Mouse (Mus musculus) kidney, embryonic 16.5 days (tissue): Measurements from ENCODE around the gene Pamr1. TPM values are rescaled to one million over a fixed set of nuclear protein-coding genes. Genes with fewer than 3 reads are reported as not detected.
A peak's percentile ranks its signal among the peaks of the same experiment; 100 is the strongest.

Experiments
- ATAC-seq: fragments of 200-750 bp; cut with Nextera tagmentation; 2 replicates; pipeline ENCODE4 v1.8.0; 2017; ENCODE audit warnings: moderate TSS enrichment; ENCODE audit not compliant: low FRiP score, low TSS enrichment
- H3K27ac ChIP-seq: fragments of 300-500 bp; sonication (generic); 2 replicates; pipeline ENCODE4 v1.5.1; 2014; ENCODE audit warnings: low read length
- H3K27me3 ChIP-seq: fragments of 300-500 bp; sonication (generic); 2 replicates; pipeline ENCODE4 v1.6.1; 2014; ENCODE audit warnings: low read length, control low read depth, mixed read lengths; ENCODE audit not compliant: insufficient read depth
- H3K36me3 ChIP-seq: fragments of 300-500 bp; sonication (generic); 2 replicates; pipeline ENCODE4 v1.6.1; 2014; ENCODE audit warnings: low read length, control low read depth, mixed read lengths; ENCODE audit not compliant: insufficient read depth
- H3K4me1 ChIP-seq: fragments of 300-500 bp; sonication (generic); 2 replicates; pipeline ENCODE4 v1.6.1; 2014; ENCODE audit warnings: low read length, control low read depth, mixed read lengths; ENCODE audit not compliant: insufficient read depth
- H3K4me2 ChIP-seq: fragments of 300-500 bp; sonication (generic); replicated peaks from 2 replicates; pipeline ENCODE4 v1.6.1; 2014; ENCODE audit warnings: low read depth, low read length
- H3K4me3 ChIP-seq: fragments of 300-500 bp; sonication (generic); 2 replicates; pipeline ENCODE4 v1.5.1; 2014; ENCODE audit warnings: mild to moderate bottlenecking, low read length
- H3K9ac ChIP-seq: fragments of 300-500 bp; sonication (generic); replicated peaks from 2 replicates; pipeline ENCODE4 v1.6.1; 2014; ENCODE audit warnings: low read length
- H3K9me3 ChIP-seq: fragments of 300-500 bp; sonication (generic); 2 replicates; pipeline ENCODE4 v1.6.1; 2016; ENCODE audit warnings: low read length, control low read depth
- WGBS: fragments of 180-500 bp; shearing (Covaris S2); extraction: QIAGEN DNeasy Blood & Tissue Kit; methylation state at CpG from one replicate; pipeline ENCODE4 v1.1.7; 2014; 5-methylcytosine and 5-hydroxymethylcytosine counted together
- polyA plus RNA-seq: library from polyadenylated mRNA; unstranded; fragments of >200 nt; fragmentation: Nextera tagmentation; extraction: Ambion mirVana; gene quantifications from 2 replicates; pipeline ENCODE4 v1.2.1, GENCODE M21; 2015

Pamr1 gene
- polyA plus RNA-seq, 1 experiment from 2014 or later, result 34.1 TPM

DNA sequence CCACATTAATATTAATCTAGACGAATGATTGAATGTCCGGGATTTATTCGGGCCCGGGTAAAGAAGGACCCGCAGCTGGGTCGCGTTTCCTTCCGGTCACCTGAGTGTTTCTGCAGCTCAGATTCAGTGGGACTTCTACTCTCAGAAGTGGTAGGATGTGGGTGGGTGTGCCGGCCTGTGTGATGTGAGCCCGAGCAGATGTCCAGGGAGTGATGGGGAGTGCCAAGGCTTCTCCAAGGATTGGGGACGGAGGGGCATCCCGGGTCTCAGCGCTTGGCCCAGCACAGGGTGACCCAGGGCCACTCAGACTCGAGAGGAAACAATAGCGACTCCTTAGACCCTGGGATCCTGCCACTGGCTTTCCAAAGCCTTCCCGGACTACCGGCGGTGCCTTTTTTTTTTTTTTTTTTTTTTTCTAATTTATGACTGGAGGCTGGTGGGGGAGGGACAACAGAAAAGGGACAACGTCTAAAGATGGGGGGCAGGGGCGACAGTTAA, 108.4 kb downstream of the Pamr1 start, which contains the start of gene Slc1a2:
Gene Slc1a2, plus strand, starts transcription at position 497 of the 498 bp plus-strand sequence.
- H3K9me3 ChIP-seq, result no peaks in the 10 kb centered on the region
- WGBS, result under 1% methylated on average over 19 of the region's 20 CpGs
- H3K27me3 ChIP-seq, result peaks cover 32% of the 10 kb centered on the region
- ATAC-seq, result peak; percentile 61; the same call in 1 of the 2 replicates
- no peak within 1 kb of the TSS for H3K27ac ChIP-seq
- H3K4me3 ChIP-seq, result peak within 1 kb of the TSS; percentile 72
- H3K36me3 ChIP-seq, result no peaks in the 10 kb centered on the region
- peak within 1 kb of the TSS; percentile 59 for H3K9ac ChIP-seq
- H3K4me1 ChIP-seq, result peaks cover 18% of the 10 kb centered on the region; the same call in 1 of the 2 replicates
- H3K4me2 ChIP-seq, result peak within 1 kb of the TSS; percentile 99

DNA sequence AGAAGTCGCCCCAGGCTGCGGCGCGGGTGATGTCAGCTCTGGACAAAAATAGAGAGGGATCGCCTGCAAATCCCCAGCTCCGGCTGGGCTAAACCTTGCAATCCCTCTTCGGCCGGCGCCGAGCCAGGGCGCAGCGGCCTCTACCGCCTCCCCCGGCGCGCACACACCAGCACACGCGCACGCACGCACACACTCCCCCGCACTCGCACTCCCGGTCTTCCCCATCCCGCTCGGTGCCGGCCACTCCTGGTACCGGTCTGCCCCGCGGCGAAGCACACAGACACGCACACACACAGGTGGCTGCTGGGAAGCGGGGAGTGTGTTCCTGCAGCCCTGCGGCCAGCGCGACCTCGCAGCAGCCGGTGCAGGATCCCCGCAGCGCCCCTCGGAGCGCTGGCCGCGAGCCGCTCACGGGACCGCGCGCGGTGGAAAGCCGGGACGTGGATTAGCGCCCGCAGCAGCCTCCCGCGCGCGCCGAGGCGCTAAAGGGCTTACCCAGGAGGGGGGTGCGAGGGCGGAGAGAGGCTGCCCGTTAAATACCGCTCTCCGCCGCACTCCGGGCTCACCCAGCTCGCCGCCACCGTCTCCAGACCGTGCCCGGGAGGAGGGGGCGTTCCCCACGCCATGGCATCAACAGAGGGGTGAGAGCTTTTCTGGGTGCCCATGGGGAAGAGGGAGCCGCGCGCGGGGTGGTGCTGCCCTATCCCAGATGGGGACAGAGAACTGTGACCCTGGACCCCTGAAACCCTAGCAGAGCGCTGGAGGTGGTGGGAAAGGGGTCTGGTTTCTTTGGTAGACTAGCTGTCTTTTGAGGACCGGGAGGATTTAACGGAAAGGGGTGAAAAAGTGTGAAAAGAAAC, 109.1 kb downstream of the Pamr1 start:
- Histone ChIP-seq H3K4me1 (peaks cover 22% of the 10 kb centered on the region; the same call in 1 of the 2 replicates), H3K9ac (peak overlapping the region; percentile 59), H3K4me2 (peak overlapping the region; percentile 99), H3K4me3 (peak overlapping the region; percentile 72), H3K9me3 (no peaks in the 10 kb centered on the region), H3K36me3 (no peaks in the 10 kb centered on the region), H3K27me3 (peaks cover 32% of the 10 kb centered on the region), H3K27ac (no peak overlapping the region)
- under 1% methylated on average over 72 of the region's 80 CpGs for WGBS
- peak; percentile 81 for ATAC-seq

DNA sequence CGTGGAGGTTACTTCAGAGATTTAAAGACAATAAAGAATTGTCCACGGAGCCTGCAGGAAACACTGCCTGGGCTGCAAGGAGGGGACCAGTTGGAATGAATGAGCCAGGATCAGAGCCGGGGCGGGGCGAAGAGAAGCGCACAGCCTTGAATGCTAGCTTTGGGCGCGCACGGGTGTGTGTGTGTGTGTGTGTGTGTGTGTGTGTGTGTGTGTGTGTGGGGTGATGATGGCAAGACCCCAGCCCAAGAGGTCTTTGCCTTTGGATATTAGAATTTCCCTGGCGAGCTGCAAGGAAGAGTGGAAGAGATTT, 109.7 kb downstream of the Pamr1 start:
- no peak overlapping the region for H3K9ac ChIP-seq
- H3K4me2 ChIP-seq, result peak overlapping the region; percentile 99
- no peaks in the 10 kb centered on the region for H3K36me3 ChIP-seq
- H3K9me3 ChIP-seq, result no peaks in the 10 kb centered on the region
- WGBS, result 0% methylated on average over 10 of the region's 10 CpGs
- ATAC-seq, result 0 out of 2 replicates have a peak, but pooled peaks have one; percentile 42
- H3K27me3 ChIP-seq, result peaks cover 32% of the 10 kb centered on the region
- peaks cover 22% of the 10 kb centered on the region; the same call in 1 of the 2 replicates for H3K4me1 ChIP-seq
- no peak overlapping the region for H3K27ac ChIP-seq
- peak overlapping the region; percentile 72 for H3K4me3 ChIP-seq

DNA sequence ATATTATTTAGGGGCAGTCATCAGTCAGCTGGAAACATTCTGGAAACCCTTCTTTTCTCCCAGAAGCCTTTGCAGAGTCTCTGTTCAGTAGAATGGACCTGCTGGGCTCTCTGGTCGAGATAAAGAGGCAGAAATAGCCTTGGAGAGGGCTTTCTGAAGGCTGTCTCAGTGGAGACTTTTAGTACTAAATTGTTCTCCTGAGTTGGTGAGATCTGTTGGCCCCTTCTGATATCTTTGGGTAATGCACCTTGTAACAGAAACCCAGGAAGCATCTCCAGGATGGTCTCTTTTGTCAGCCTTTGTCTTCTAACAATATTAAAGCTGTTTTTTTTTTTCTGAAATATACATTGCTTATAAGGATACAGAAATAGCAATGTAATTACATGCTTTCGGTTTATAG, 111.2 kb downstream of the Pamr1 start:
- Histone ChIP-seq H3K9ac (no peak overlapping the region), H3K27ac (no peak overlapping the region), H3K9me3 (no peaks in the 10 kb centered on the region), H3K4me3 (no peak overlapping the region), H3K4me2 (no peak overlapping the region), H3K27me3 (peaks cover 32% of the 10 kb centered on the region), H3K4me1 (peaks cover 22% of the 10 kb centered on the region; the same call in 1 of the 2 replicates), H3K36me3 (no peaks in the 10 kb centered on the region)
- no peak for ATAC-seq
- WGBS, result 76% methylated on average over 2 of the region's 2 CpGs

DNA sequence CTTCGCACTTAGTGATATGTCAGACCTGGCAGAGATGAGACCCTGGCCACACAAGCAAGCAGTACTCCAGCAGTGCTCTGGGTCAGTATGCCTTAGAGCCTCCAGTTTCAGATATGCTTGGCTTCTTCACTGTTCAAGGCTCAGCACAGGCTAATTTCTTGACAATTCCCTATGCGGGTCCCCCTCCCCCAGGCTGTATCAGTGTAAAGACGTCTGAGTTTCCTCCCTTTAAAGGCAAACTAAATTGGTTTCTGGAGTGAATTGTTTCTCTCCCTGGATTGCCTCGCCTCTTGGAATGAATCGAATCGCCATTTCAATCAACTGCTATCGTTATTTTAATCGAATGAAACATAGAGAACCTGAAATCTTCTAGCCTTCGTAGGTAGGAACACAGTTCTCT, 113.1 kb downstream of the Pamr1 start:
- Histone ChIP-seq H3K27me3 (peaks cover 27% of the 10 kb centered on the region), H3K4me2 (no peak overlapping the region), H3K36me3 (no peaks in the 10 kb centered on the region), H3K9me3 (no peaks in the 10 kb centered on the region), H3K9ac (no peak overlapping the region), H3K27ac (no peak overlapping the region), H3K4me1 (peaks cover 22% of the 10 kb centered on the region; the same call in 1 of the 2 replicates), H3K4me3 (no peak overlapping the region)
- no peak for ATAC-seq
- WGBS, result 65% methylated on average over 9 of the region's 9 CpGs

DNA sequence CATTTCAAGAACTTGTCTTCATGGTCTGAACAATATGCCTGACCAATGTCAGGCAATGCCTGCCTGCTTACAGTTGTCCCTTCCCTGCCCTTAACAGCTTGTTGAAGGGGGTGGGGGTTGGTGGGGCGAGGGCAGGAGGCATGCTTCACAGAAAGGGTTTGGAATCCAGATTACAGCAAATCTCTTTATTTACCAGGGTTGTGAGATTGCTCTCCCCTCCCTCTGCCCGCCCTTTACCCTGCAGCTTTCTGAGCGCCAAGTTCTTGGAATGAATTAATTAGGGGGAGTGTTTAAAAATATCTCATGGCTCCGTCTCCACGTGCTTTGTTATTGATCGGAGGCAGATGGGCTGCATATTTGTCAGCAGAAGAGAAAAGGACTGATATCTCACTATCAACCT, 113.5 kb downstream of the Pamr1 start:
- Histone ChIP-seq H3K9ac (no peak overlapping the region), H3K4me1 (peaks cover 17% of the 10 kb centered on the region; the same call in 1 of the 2 replicates), H3K9me3 (no peaks in the 10 kb centered on the region), H3K27ac (no peak overlapping the region), H3K4me3 (no peak overlapping the region), H3K4me2 (no peak overlapping the region), H3K27me3 (peaks cover 27% of the 10 kb centered on the region), H3K36me3 (no peaks in the 10 kb centered on the region)
- no peak for ATAC-seq
- 31% methylated on average over 6 of the region's 6 CpGs for WGBS

DNA sequence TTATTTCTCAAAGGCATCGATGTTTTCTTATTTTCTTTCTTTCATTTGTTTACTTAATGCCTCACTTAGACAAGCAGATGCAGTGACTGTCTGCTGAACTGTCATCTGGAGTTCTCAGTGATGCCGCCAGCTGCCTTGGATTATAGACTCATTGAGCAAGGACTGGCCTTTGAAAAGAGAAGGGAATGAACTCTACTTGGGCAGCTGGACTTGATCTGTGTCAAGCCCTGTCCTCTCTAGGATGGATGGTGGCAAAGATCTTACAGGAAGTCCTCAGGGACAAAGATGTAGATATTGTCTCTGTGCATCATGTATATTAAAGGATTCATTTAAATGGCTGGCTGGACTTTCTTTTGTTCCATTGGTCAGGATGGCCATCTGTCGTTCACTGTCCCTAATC, 114.1 kb downstream of the Pamr1 start:
- Histone ChIP-seq H3K27me3 (peaks cover 27% of the 10 kb centered on the region), H3K4me1 (peaks cover 16% of the 10 kb centered on the region; the same call in 1 of the 2 replicates), H3K36me3 (no peaks in the 10 kb centered on the region), H3K4me3 (no peak overlapping the region), H3K27ac (no peak overlapping the region), H3K9ac (no peak overlapping the region), H3K4me2 (no peak overlapping the region), H3K9me3 (no peaks in the 10 kb centered on the region)
- ATAC-seq, result no peak
- 70% methylated on average over 3 of the region's 3 CpGs for WGBS

DNA sequence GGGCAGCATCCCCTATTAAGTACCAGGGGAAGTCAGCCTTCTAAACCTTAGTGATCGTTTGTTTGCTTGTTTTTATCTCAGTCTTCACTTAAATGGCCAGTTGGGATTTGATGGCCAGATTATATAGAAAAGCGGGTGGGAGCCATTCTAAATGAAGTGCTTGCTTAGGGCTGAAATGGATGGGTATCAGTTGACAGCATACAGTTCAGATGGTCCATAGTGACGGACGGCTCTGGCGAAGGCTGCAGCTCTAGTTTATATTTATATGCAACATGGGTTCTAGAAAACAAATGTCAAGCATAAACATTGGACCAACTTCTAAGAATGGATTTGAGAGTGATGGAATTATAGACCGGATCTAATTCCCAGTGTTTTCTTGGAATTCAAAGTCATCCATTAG, 118.2 kb downstream of the Pamr1 start:
- H3K9ac ChIP-seq, result no peak overlapping the region
- no peak overlapping the region for H3K4me2 ChIP-seq
- H3K27me3 ChIP-seq, result no peaks in the 10 kb centered on the region; the same call in 1 of the 2 replicates
- ATAC-seq, result no peak
- 75% methylated on average over 6 of the region's 6 CpGs for WGBS
- H3K9me3 ChIP-seq, result no peaks in the 10 kb centered on the region
- no peak overlapping the region for H3K27ac ChIP-seq
- no peaks in the 10 kb centered on the region for H3K36me3 ChIP-seq
- 0 out of 2 replicates have a peak, but pooled peaks cover 4% of the 10 kb centered on the region for H3K4me1 ChIP-seq
- no peak overlapping the region for H3K4me3 ChIP-seq

DNA sequence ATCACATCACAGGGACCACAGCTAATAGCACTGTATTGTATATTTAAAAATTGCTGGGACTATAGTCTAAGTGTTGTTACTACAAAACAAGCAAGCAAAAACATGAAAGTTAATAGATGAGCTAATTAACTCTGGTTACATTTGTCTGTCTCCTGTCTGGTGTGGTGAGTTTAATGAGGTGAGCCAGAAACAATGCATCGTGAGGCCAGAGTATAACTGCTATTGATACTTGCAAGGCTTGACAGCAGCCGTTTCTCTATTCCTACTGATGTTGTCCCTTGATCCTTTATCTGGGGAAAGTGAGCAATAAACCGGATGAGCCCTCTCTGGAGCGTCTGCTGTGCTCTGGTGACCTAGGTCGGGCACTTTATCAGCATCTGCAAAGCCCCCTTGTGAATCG, 119.8 kb downstream of the Pamr1 start:
- Histone ChIP-seq H3K27ac (no peak overlapping the region), H3K4me3 (no peak overlapping the region), H3K27me3 (no peaks in the 10 kb centered on the region; the same call in 1 of the 2 replicates), H3K9ac (no peak overlapping the region), H3K4me1 (no peaks in the 10 kb centered on the region), H3K4me2 (no peak overlapping the region), H3K36me3 (no peaks in the 10 kb centered on the region), H3K9me3 (no peaks in the 10 kb centered on the region)
- 16% methylated on average over 6 of the region's 6 CpGs for WGBS
- ATAC-seq, result no peak

DNA sequence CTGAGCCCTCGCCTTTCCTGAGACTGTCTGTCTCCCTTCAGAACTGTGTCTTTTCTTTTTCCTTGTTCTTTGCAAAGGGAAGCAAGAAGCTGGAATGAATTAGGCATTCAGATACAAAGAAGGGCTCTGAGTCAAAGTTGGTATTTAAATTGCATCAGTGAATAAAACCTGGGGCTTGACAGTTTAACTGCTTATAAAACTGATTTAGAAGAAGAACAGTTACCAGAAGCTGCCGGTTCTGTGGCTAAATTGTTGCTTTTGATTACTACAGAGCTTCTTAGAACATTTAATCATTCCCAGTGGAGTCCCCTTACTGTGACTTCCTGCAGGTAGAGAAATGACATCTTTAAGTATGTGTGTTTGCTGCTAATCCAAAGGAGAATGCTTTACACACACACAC, 124.8 kb downstream of the Pamr1 start:
- no peak for ATAC-seq
- H3K27me3 ChIP-seq, result no peaks in the 10 kb centered on the region
- H3K27ac ChIP-seq, result no peak overlapping the region
- H3K4me2 ChIP-seq, result no peak overlapping the region
- 52% methylated on average over 2 of the region's 2 CpGs for WGBS
- no peaks in the 10 kb centered on the region for H3K9me3 ChIP-seq
- no peaks in the 10 kb centered on the region for H3K4me1 ChIP-seq
- H3K4me3 ChIP-seq, result no peak overlapping the region
- no peak overlapping the region for H3K9ac ChIP-seq
- H3K36me3 ChIP-seq, result no peaks in the 10 kb centered on the region
